Mouse (Mus musculus): ENCODE results near the gene Cdh22.

Cdh22 gene

GRCm38 (mm10) chr2:165234613-165235291, at the start of gene Cdh22:
TSS of gene Cdh22 (minus strand) at chr2:165234853.
- peak; percentile 47 for DNase-seq (ENCODE audit: low spot score)

GRCm38 (mm10) chr2:165284377-165284776, 49.7 kb upstream of the Cdh22 start:
- DNase-seq (ENCODE audit: low spot score): peak; percentile 45

- DNase-seq (ENCODE audit: low spot score): no peak
Observed at GRCm38 (mm10) chr2:165283644-165284043, 49.0 kb upstream of the Cdh22 start.

- DNase-seq (ENCODE audit: low spot score): no peak
Observed at GRCm38 (mm10) chr2:165281779-165282311, 47.2 kb upstream of the Cdh22 start.

GRCm38 (mm10) chr2:165279351-165279750, 44.7 kb upstream of the Cdh22 start:
- DNase-seq (ENCODE audit: low spot score): no peak

GRCm38 (mm10) chr2:165277188-165277740, 42.6 kb upstream of the Cdh22 start:
- DNase-seq (ENCODE audit: low spot score): no peak

GRCm38 (mm10) chr2:165275824-165276223, 41.2 kb upstream of the Cdh22 start:
- no peak for DNase-seq (ENCODE audit: low spot score)

GRCm38 (mm10) chr2:165275124-165275640, 40.5 kb upstream of the Cdh22 start:
- DNase-seq (ENCODE audit: low spot score): no peak

- no peak for DNase-seq (ENCODE audit: low spot score)
Observed at GRCm38 (mm10) chr2:165273589-165273988, 38.9 kb upstream of the Cdh22 start.

GRCm38 (mm10) chr2:165271326-165271725, 36.7 kb upstream of the Cdh22 start:
- DNase-seq (ENCODE audit: low spot score): no peak

- DNase-seq (ENCODE audit: low spot score): no peak
Observed at GRCm38 (mm10) chr2:165270858-165271257, 36.2 kb upstream of the Cdh22 start.

- DNase-seq (ENCODE audit: low spot score): no peak
Observed at GRCm38 (mm10) chr2:165266739-165267138, 32.1 kb upstream of the Cdh22 start.

GRCm38 (mm10) chr2:165263861-165264260, 29.2 kb upstream of the Cdh22 start:
- no peak for DNase-seq (ENCODE audit: low spot score)

- DNase-seq (ENCODE audit: low spot score): no peak
Observed at GRCm38 (mm10) chr2:165262274-165262990, 27.8 kb upstream of the Cdh22 start.

GRCm38 (mm10) chr2:165259859-165260258, 25.2 kb upstream of the Cdh22 start:
- no peak for DNase-seq (ENCODE audit: low spot score)

- no peak for DNase-seq (ENCODE audit: low spot score)
Observed at GRCm38 (mm10) chr2:165258321-165258720, 23.7 kb upstream of the Cdh22 start.

- no peak for DNase-seq (ENCODE audit: low spot score)
Observed at GRCm38 (mm10) chr2:165257151-165257834, 22.6 kb upstream of the Cdh22 start.

GRCm38 (mm10) chr2:165256213-165256612, 21.6 kb upstream of the Cdh22 start:
- no peak for DNase-seq (ENCODE audit: low spot score)

- DNase-seq (ENCODE audit: low spot score): no peak
Observed at GRCm38 (mm10) chr2:165253867-165254266, 19.2 kb upstream of the Cdh22 start.

GRCm38 (mm10) chr2:165253269-165253668, 18.6 kb upstream of the Cdh22 start:
- DNase-seq (ENCODE audit: low spot score): no peak

GRCm38 (mm10) chr2:165252801-165253200, 18.1 kb upstream of the Cdh22 start:
- DNase-seq (ENCODE audit: low spot score): no peak

GRCm38 (mm10) chr2:165252381-165252780, 17.7 kb upstream of the Cdh22 start:
- DNase-seq (ENCODE audit: low spot score): no peak

All from yolk sac, embryonic 10.5 days (tissue).